Mouse (Mus musculus) midbrain, embryonic 15.5 days (tissue): ENCODE measurements around the gene Hmbs. TPM values are rescaled to one million over a fixed set of nuclear protein-coding genes. Genes with fewer than 3 reads are reported as not detected.

Source experiments
- ATAC-seq: fragments of 200-750 bp; cut with Nextera tagmentation; replicated peaks from 2 replicates; pipeline ENCODE4 v1.8.0; 2017; ENCODE audit warnings: moderate TSS enrichment
- H3K27ac ChIP-seq: fragments of 300-500 bp; sonication (generic); 2 replicates; pipeline ENCODE4 v1.5.1; 2015; ENCODE audit warnings: mild to moderate bottlenecking, inconsistent platforms
- H3K27me3 ChIP-seq: fragments of 300-500 bp; sonication (generic); replicated peaks from 2 replicates; pipeline ENCODE4 v1.6.1; 2015; ENCODE audit warnings: inconsistent platforms
- H3K36me3 ChIP-seq: fragments of 300-500 bp; sonication (generic); replicated peaks from 2 replicates; pipeline ENCODE4 v1.6.1; 2015; ENCODE audit warnings: inconsistent platforms
- H3K4me1 ChIP-seq: fragments of 300-500 bp; sonication (generic); 2 replicates; pipeline ENCODE4 v1.6.1; 2015; ENCODE audit warnings: inconsistent platforms
- H3K4me2 ChIP-seq: fragments of 300-500 bp; sonication (generic); 2 replicates; pipeline ENCODE4 v1.6.1; 2015; ENCODE audit warnings: inconsistent platforms, mild to moderate bottlenecking, moderate library complexity
- H3K4me3 ChIP-seq: fragments of 300-500 bp; sonication (generic); 2 replicates; pipeline ENCODE4 v1.5.1; 2015; ENCODE audit warnings: mild to moderate bottlenecking, inconsistent platforms
- H3K9ac ChIP-seq: fragments of 300-500 bp; sonication (generic); 2 replicates; pipeline ENCODE4 v1.6.1; 2015; ENCODE audit warnings: mild to moderate bottlenecking, inconsistent platforms
- H3K9me3 ChIP-seq: fragments of 300-500 bp; sonication (generic); 2 replicates; pipeline ENCODE4 v1.6.1; 2016; ENCODE audit warnings: inconsistent platforms
- WGBS: fragments of 180-500 bp; shearing (Covaris S2); methylation state at CpG from one replicate; pipeline ENCODE4 v1.1.7; 2015; ENCODE audit warnings: mixed read lengths; 5-methylcytosine and 5-hydroxymethylcytosine counted together
- polyA plus RNA-seq: library from polyadenylated mRNA; unstranded; fragments of >200 nt; fragmentation: Nextera tagmentation; extraction: Ambion mirVana; gene quantifications from 2 replicates; pipeline ENCODE4 v1.2.1, GENCODE M21; 2015

The Hmbs gene
- polyA plus RNA-seq, 1 experiment from 2014 or later, result 63.1 TPM

- Histone ChIP-seq H3K4me3 (peak overlapping the region; percentile 88), H3K9me3 (no peaks in the 10 kb centered on the region), H3K27ac (no peak overlapping the region), H3K36me3 (peaks cover 17% of the 10 kb centered on the region), H3K9ac (peak overlapping the region; percentile 89), H3K4me2 (peak overlapping the region; percentile 97), H3K4me1 (peaks cover 34% of the 10 kb centered on the region), H3K27me3 (no peaks in the 10 kb centered on the region)
- 39% methylated on average over 5 of the region's 5 CpGs for WGBS
- ATAC-seq, result no peak
Observed at GRCm38 (mm10) chr9:44318076-44318825, 25.8 kb downstream of the Hmbs start.

GRCm38 (mm10) chr9:44317452-44317851 lies 26.6 kb downstream of the Hmbs start:
- ATAC-seq, result no peak
- Histone ChIP-seq H3K4me2 (peak overlapping the region; percentile 97; the same call in 1 of the 2 replicates), H3K27me3 (no peaks in the 10 kb centered on the region), H3K9ac (0 out of 2 replicates have a peak overlapping the region, but pooled peaks have one; percentile 89), H3K27ac (no peak overlapping the region), H3K9me3 (no peaks in the 10 kb centered on the region), H3K4me3 (no peak overlapping the region), H3K4me1 (peaks cover 34% of the 10 kb centered on the region), H3K36me3 (peaks cover 24% of the 10 kb centered on the region)
- 68% methylated on average over 4 of the region's 4 CpGs for WGBS

- H3K9me3 ChIP-seq, result no peaks in the 10 kb centered on the region
- H3K27ac ChIP-seq, result no peak overlapping the region
- H3K27me3 ChIP-seq, result 0 out of 2 replicates have a peak, but pooled peaks cover 4% of the 10 kb centered on the region
- H3K4me3 ChIP-seq, result no peak overlapping the region
- H3K4me2 ChIP-seq, result no peak overlapping the region
- H3K36me3 ChIP-seq, result peaks cover 28% of the 10 kb centered on the region
- H3K4me1 ChIP-seq, result peaks cover 25% of the 10 kb centered on the region
- 93% methylated on average over 18 of the region's 18 CpGs for WGBS
- no peak overlapping the region for H3K9ac ChIP-seq
- no peak for ATAC-seq
Observed at GRCm38 (mm10) chr9:44314910-44315309, 29.1 kb downstream of the Hmbs start.

- H3K9me3 ChIP-seq, result no peaks in the 10 kb centered on the region
- H3K36me3 ChIP-seq, result peaks cover 28% of the 10 kb centered on the region
Observed at GRCm38 (mm10) chr9:44314257-44314547, 29.8 kb downstream of the Hmbs start.

GRCm38 (mm10) chr9:44313476-44314256 lies 30.4 kb downstream of the Hmbs start:
- no peak overlapping the region for H3K9ac ChIP-seq
- peaks cover 28% of the 10 kb centered on the region for H3K36me3 ChIP-seq
- 0 out of 2 replicates have a peak, but pooled peaks cover 4% of the 10 kb centered on the region for H3K27me3 ChIP-seq
- H3K9me3 ChIP-seq, result no peaks in the 10 kb centered on the region
- H3K4me1 ChIP-seq, result peaks cover 16% of the 10 kb centered on the region
- H3K4me2 ChIP-seq, result no peak overlapping the region
- no peak for ATAC-seq
- H3K4me3 ChIP-seq, result no peak overlapping the region
- WGBS, result 75% methylated on average over 19 of the region's 19 CpGs
- no peak overlapping the region for H3K27ac ChIP-seq

More at GRCm38 (mm10) chr9:44314257-44314547, 29.8 kb downstream of the Hmbs start:
- Histone ChIP-seq H3K27ac (no peak overlapping the region), H3K4me3 (no peak overlapping the region), H3K4me1 (peaks cover 22% of the 10 kb centered on the region), H3K4me2 (no peak overlapping the region), H3K27me3 (0 out of 2 replicates have a peak, but pooled peaks cover 4% of the 10 kb centered on the region), H3K9ac (no peak overlapping the region)
- no peak for ATAC-seq
- 52% methylated on average over 4 of the region's 4 CpGs for WGBS

- Histone ChIP-seq H3K36me3 (peaks cover 28% of the 10 kb centered on the region), H3K9ac (no peak overlapping the region), H3K9me3 (no peaks in the 10 kb centered on the region), H3K4me1 (no peaks in the 10 kb centered on the region), H3K4me3 (no peak overlapping the region), H3K4me2 (no peak overlapping the region), H3K27ac (peak overlapping the region; percentile 36; the same call in 1 of the 2 replicates), H3K27me3 (0 out of 2 replicates have a peak, but pooled peaks cover 4% of the 10 kb centered on the region)
- WGBS, result 7% methylated on average over 27 of the region's 27 CpGs
- ATAC-seq, result no peak
Observed at GRCm38 (mm10) chr9:44311136-44312134, 32.6 kb downstream of the Hmbs start.

GRCm38 (mm10) chr9:44310750-44311135 lies 33.3 kb downstream of the Hmbs start:
- no peak for ATAC-seq
- H3K4me3 ChIP-seq, result no peak overlapping the region
- no peak overlapping the region for H3K4me2 ChIP-seq
- H3K27me3 ChIP-seq, result 0 out of 2 replicates have a peak, but pooled peaks cover 4% of the 10 kb centered on the region
- 0 out of 2 replicates have a peak overlapping the region, but pooled peaks have one; percentile 36 for H3K27ac ChIP-seq
- peaks cover 24% of the 10 kb centered on the region for H3K36me3 ChIP-seq
- no peak overlapping the region for H3K9ac ChIP-seq
- H3K4me1 ChIP-seq, result no peaks in the 10 kb centered on the region
- H3K9me3 ChIP-seq, result no peaks in the 10 kb centered on the region
- 28% methylated on average over 10 of the region's 10 CpGs for WGBS

GRCm38 (mm10) chr9:44309756-44310155 lies 34.3 kb downstream of the Hmbs start:
- H3K4me3 ChIP-seq, result no peak overlapping the region
- 0 out of 2 replicates have a peak, but pooled peaks cover 4% of the 10 kb centered on the region for H3K27me3 ChIP-seq
- peaks cover 2% of the 10 kb centered on the region for H3K4me1 ChIP-seq
- WGBS, result 64% methylated on average over 3 of the region's 3 CpGs
- no peak overlapping the region for H3K27ac ChIP-seq
- H3K9me3 ChIP-seq, result no peaks in the 10 kb centered on the region
- no peak for ATAC-seq
- no peak overlapping the region for H3K9ac ChIP-seq
- no peak overlapping the region for H3K4me2 ChIP-seq
- peaks cover 16% of the 10 kb centered on the region for H3K36me3 ChIP-seq

GRCm38 (mm10) chr9:44307248-44307647 lies 36.8 kb downstream of the Hmbs start:
- no peak overlapping the region for H3K4me2 ChIP-seq
- no peak overlapping the region for H3K9ac ChIP-seq
- 0 out of 2 replicates have a peak, but pooled peaks cover 6% of the 10 kb centered on the region for H3K36me3 ChIP-seq
- peaks cover 17% of the 10 kb centered on the region for H3K4me1 ChIP-seq
- ATAC-seq, result no peak
- H3K4me3 ChIP-seq, result no peak overlapping the region
- H3K27me3 ChIP-seq, result 0 out of 2 replicates have a peak, but pooled peaks cover 4% of the 10 kb centered on the region
- H3K27ac ChIP-seq, result no peak overlapping the region
- H3K9me3 ChIP-seq, result no peaks in the 10 kb centered on the region
- 90% methylated on average over 2 of the region's 2 CpGs for WGBS

GRCm38 (mm10) chr9:44306532-44306931 lies 37.5 kb downstream of the Hmbs start:
- WGBS, result 90% methylated on average over 6 of the region's 6 CpGs
- H3K27ac ChIP-seq, result no peak overlapping the region
- no peak for ATAC-seq

GRCm38 (mm10) chr9:44305466-44306079 lies 38.5 kb downstream of the Hmbs start, which contains the start of gene Hinfp:
TSS of gene Hinfp (minus strand) at chr9:44305671.
- Histone ChIP-seq H3K27ac (peak within 1 kb of the TSS; percentile 90), H3K4me2 (peak within 1 kb of the TSS; percentile 71), H3K9me3 (no peaks in the 10 kb centered on the region), H3K27me3 (no peaks in the 10 kb centered on the region), H3K36me3 (peaks cover 14% of the 10 kb centered on the region), H3K9ac (peak within 1 kb of the TSS; percentile 97), H3K4me3 (peak within 1 kb of the TSS; percentile 100), H3K4me1 (peaks cover 17% of the 10 kb centered on the region)
- WGBS, result under 1% methylated on average over 54 of the region's 54 CpGs
- ATAC-seq, result peak; percentile 98

More at GRCm38 (mm10) chr9:44306532-44306931, 37.5 kb downstream of the Hmbs start:
- Histone ChIP-seq H3K9ac (no peak overlapping the region), H3K36me3 (peaks cover 9% of the 10 kb centered on the region), H3K4me3 (no peak overlapping the region), H3K4me1 (peaks cover 17% of the 10 kb centered on the region), H3K4me2 (no peak overlapping the region), H3K27me3 (0 out of 2 replicates have a peak, but pooled peaks cover 4% of the 10 kb centered on the region), H3K9me3 (no peaks in the 10 kb centered on the region)
